Mouse (Mus musculus) left cerebral cortex, adult 18-20 months (tissue): Measurements from ENCODE around the gene Igsf8. TPM values are rescaled to one million over a fixed set of nuclear protein-coding genes. Genes with fewer than 3 reads are reported as not detected.
A peak's percentile ranks its signal among the peaks of the same experiment; 100 is the strongest.
"Not testable (repeated sequence)": the region's sequence is repeated elsewhere in the genome, so short reads cannot be mapped to it uniquely, and the experiment has no call there.

Experiments
- DNase-seq, 2 experiments: peaks; one replicate each; pipeline ENCODE4 v3.0.0; 2021 to 2022; ENCODE audit warnings: low spot score in 2 of 2, mixed read lengths in 1 of 2
- long read RNA-seq, 2 experiments: library from polyadenylated mRNA; stranded (forward); transcript quantifications; one replicate each; pipeline ENCODE4 v2.0.0; 2021
- total RNA-seq, 2 experiments: library from RNA; stranded (reverse); gene quantifications; 2 replicates each; pipeline ENCODE4 v1.2.3; 2021

Gene Igsf8
- 100 to 1,000 TPM; 278 to 283 TPM for total RNA-seq
- long read RNA-seq, experiment 1, transcript Igsf8-201 (7 exons, 2,278 nt): major isoform, 382 of 559 reads
- long read RNA-seq, experiment 1, partial matches to known transcripts: 105 of 559 reads
- long read RNA-seq, experiment 1, other reads (novel, unspliced or antisense): 72 of 559 reads
- long read RNA-seq, experiment 2, transcript Igsf8-201 (7 exons, 2,278 nt): major isoform, 317 of 447 reads
- long read RNA-seq, experiment 2, partial matches to known transcripts: 59 of 447 reads
- long read RNA-seq, experiment 2, other reads (novel, unspliced or antisense): 71 of 447 reads

DNA sequence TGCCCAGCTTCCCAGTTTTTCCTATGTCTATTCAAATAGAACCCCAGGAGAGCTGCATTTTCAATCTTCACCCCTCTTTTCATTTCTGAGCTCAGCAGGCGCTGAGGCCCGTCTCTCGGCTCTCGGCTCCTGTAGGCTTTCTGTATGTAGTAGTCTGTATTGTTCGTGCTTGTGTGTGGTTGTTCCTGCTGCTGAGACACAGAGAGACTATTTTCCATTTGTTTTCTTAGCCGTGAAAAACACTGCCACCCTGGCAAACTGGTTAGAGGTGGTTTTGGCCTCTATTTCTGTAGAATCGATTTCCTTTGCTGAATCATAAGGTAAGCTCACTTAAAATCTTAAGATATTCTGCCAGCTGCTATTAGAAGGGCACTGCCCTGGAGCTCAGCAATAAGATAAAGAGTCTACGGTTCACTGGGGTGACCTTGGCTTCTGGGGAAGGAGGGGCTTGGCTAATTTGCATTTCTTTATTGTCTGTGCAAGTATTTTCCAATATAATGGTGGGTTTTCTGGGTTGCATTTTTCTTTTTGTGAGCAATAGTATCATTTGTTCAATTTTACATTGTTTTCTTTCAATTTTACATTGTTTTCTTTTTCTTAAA is at the start of gene Igsf8:
Gene Igsf8, plus strand, starts transcription at position 165 of the 602 bp plus-strand sequence.
- no peak for DNase-seq

DNA sequence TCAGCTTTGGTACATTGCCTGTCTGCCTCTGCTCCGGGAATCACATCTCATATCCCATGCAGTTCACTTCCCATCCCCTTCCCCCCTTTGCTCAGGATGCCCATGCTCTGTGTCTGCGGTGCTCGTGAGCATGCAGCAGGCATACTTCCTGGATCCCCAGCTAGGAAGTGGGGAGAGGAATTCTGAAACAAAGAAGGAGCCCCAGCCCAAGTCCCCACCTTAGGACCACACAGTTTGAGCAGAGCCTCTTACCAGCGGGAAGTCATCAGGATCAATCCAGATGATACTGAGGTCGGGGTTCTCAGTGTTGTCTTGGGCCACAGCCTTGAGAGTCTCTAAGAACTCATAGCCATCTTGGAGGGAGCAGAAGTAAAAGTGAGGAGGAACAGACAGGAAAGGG is 48.7 kb upstream of the Igsf8 start:
- no peak for DNase-seq

- no peak for DNase-seq
Measured at GRCm38 (mm10) chr1:172213771-172214170, 47.7 kb upstream of the Igsf8 start.

DNA sequence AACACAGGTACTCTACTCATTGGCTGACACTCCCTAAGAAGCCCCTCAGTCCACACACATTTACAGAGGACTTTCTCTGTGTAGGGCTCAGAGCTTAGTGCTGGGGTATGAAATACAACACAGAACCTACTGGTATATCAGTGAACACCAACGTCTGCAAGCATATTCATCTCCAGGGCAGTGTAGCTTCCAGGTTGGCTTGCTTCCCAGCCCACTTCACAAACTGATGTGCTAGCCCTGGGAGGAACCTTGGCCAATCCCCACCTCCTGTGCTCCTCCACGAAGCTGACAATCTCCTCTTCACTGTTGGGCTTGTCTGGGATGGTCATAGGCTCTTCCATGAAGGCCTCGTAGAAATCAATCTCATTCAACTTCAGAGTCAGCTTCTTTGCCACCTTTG is 46.7 kb upstream of the Igsf8 start:
- DNase-seq: no peak

DNA sequence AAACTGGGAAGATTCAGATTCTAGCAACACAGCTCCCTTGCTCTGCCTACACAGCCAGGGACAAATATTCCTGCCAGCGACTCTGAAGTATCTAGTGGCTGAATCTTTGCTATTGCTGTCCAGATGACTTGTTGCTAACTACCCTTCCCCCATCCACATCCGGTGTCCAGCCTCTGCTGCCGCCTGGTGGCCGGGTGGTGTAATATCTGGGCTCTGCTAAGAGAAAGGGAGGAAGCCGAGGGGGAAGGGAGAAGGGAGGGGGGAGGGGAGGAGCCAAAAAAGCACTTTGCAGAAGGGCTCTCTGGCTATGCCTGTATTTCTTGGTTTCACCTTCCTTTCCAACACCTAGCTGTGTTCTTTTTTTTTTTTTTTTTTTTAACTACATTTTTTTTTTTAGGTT is 44.3 kb upstream of the Igsf8 start:
- peak; percentile 93 to 94 for DNase-seq

- DNase-seq: no peak
Measured at GRCm38 (mm10) chr1:172218164-172218910, 43.1 kb upstream of the Igsf8 start.

DNA sequence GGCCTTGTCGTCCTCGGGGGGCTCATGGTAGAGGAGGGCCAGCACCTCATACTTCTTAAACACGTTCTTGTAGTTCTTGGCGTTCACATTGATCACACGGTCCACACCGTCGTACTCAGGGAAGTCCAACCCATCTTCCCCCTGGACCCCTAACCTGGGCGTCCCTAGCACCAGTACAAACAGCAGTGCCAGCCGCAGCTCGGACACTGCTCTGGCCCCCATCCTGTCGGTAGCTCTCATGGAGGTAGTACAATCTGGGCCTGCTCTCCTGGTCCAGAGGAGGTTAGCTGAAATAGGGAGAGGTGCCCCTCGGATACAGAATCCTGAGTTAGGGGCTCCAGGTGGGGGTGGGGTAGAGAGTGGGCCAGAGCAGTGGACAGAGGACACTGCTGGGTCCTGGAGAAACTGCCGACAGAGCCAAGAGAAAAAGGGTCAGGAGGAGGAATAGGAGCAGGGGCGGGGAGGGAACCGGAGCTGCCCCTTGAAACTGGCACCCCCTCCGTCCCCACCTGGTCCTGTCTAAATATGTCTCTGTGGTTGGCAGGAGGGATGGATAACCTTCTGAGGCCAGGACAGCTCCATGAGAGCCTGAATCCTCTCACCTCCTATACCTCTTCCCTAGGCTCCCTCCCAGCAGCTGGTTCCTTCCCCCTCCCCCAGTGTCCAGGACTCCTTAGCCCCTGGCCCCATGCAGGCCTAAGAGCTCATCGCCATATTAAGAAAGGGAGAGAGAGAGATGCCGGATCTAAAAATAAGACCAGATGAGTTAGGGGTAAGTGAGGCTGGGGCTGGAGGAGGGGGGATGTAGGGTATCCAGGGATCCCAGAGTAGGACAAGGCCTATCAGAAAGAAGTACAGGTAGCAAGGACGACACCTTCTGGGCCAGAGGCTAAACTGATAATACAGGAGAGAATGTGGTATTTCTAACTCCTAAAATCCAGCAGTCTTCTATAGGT is 41.7 kb upstream of the Igsf8 start, which contains the start of gene Casq1:
Gene Casq1, minus strand, starts transcription at position 418 of the 956 bp plus-strand sequence.
- DNase-seq: no peak

DNA sequence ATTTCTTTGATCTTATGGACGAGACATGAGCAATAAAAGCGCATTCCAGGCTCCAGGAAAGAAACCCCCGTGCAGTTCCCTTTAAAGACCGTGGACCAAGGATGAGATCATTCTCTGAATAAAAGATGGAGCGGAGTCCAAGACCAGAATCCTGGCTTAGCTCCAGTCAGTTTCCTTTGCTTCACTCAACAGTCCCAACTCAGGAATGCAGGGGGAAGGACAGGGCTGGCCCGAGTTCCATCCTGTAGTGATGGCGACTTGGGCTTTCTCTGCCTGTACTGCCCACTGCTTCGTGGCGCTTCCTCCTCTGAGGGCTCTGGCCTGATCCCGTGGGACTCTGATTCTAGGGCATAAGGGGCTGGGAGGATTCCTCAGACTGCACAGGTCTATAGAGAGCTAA is 41.0 kb upstream of the Igsf8 start:
- no peak for DNase-seq

DNA sequence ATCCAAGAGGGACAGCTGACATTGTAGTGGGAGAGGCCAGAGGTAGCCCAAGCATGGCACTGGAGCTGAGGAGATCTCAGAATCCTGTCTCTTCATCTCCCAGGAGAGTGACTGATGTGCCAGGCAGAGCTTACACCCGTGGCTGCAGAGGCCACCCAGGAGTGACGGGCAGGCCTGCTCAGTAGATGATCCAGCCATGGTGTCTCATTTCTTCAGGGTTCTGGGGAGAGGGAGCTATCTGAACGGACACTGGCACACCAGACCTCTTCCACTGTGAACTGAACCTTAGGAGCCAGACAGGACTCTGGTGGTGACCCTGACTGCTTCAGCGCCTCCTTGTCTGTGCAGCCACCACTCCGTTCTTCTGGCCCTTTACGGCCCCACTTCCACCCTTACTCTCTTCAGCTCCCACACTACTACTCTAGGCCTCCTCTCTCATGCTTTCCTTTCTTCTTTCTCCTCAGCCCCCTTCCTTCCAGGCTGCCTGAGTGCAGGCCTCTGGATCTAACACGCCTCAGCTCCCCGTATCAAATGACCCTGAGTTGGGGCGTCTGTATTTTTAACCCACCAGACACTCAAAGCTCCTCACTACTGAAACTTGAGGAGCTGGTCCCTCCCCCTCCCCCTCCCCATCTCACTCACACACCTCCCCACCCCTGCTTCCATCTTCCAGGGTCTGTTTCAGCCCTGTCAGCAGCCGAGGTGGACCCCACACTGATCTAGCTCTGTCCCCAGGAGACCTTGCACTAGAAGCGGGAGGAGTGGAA is 40.0 kb upstream of the Igsf8 start:
- no peak for DNase-seq

DNA sequence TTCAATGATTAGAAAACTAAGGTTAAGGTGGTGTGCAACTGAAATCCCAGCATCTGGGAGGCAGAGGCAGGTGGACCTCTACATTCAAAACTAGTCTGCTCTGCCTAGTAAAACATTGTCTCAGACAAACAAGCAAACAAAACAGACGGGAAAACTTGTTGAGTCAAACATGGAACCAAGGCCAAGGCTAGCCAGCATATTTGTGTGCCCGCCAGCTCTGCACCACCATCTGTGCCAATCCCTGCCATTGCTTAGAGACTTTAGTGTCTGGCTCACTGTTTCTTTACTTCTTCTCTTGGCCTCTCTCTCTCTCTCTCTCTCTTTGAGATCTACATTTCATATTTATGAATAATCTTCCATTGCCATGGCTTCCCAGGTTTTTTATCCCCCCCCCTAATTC is 33.2 kb upstream of the Igsf8 start:
- DNase-seq: no peak

DNA sequence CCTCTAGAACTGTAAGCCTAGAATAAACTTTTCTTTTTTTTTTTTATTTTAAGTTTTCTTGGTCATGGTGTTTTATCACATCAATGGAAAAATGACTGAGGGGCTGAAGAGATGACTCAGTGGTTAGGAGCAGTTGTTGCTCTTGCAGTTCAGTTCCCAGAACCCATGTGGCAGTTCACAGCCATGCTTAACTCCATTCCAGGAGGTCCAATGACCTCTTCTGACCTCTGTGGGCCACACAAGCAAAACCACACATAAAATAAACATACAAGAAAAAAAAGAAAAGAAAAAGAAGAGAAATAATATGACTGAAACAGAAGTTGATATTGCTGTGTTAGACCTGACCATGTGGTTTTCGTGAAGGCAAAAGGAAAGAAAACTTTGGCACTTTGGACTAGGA is 32.2 kb upstream of the Igsf8 start:
- DNase-seq: no peak

DNA sequence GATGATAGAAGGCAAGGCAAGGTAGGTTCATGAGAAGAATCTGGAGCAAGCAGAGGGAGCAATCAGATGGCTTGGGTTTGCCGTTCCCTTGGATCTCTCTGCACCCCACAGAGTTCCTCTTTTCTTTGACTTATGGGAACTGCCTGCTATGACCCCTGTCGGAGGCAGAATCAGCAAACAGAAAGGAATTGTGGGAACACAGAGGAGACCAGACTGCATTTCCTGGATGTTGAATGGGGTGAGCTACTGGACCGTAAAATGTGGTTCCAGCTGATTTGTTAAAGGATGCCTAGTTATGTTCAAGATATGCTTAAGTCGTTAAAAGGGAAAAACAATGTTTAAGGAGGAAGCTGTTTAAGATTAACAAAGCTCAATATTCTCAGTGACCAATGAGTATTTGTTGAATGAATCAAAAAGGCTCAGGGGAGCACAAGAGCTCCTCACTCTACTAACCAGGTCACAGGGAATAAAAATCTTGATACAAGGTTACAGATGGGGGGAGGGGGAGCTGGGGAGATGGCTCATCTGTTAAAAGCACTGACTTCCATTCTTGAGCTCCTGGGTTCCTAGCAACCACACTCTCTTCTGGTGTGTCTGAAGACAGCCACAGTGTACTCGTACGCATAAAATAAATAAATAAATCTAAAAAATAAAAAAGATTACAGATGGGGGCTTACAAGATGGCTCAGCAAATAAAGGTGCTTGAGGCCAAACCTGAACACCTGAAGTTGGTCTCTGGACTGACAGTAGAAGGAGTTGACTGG is 20.3 kb upstream of the Igsf8 start:
- no peak for DNase-seq

DNA sequence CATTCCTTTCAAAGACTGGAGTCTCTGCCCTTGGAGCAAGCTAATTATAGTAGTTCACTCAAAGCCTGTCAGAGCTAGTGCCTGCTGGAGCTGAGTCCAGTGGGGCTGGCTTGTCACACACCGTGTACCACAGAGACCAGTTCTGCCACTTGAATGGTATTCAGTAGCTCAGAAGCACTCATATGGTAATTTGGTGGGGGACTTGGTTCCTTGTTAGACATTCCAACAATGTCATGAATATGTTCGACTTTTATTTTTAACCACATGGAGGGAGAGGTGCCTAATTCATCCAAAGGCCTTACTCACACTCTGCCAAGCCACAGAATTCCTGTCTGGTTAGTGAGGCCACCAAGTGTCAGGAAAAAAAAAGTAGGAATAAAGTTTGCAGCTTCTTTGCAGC is 19.0 kb upstream of the Igsf8 start:
- no peak for DNase-seq

GRCm38 (mm10) chr1:172243547-172244205 is 17.8 kb upstream of the Igsf8 start:
- DNase-seq: peak in 1 of 2 experiments; percentile 6

DNA sequence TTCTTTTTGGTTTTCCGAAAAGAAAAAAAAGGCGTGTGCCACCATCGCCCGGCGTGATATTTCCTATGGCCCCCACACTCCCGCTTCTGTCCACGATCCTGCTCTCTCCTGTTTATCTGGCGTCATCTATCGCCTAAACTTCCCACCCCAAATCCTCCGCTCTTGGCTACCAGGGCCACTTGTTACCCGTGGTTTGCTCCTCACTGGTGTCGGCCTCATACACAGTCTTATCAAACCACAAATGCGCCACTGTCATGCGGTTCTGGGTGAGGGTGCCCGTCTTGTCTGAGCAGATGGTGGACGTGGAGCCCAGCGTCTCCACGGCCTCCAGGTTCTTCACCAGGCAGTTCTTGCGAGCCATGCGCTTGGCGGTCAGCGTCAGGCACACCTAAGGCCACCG is 16.8 kb upstream of the Igsf8 start:
- not testable (repeated sequence) for DNase-seq

GRCm38 (mm10) chr1:172247216-172247615 is 14.2 kb upstream of the Igsf8 start:
- no peak for DNase-seq

- no peak for DNase-seq
Measured at GRCm38 (mm10) chr1:172247679-172248078, 13.8 kb upstream of the Igsf8 start.

DNA sequence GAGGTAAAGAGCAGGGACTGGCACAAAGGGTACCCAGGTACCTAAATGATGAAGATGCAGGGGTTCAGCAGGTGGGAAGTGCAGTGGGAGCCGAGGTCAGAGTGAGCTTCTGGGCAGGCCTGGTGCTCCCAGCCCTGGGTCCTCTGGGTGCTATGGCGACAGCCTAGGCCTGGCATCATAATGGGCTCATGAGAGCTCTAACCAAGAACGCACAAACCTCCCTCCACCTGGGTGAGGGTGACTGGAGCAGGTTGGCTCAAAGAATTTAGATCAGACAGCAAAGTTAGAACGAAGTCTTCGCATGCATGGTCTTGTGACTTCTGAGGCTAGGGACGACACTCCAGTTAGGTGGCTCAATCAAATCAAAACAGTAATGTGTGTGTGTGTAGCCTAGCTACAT is 3.1 kb upstream of the Igsf8 start, which contains the start of gene Atp1a4:
Gene Atp1a4, minus strand, starts transcription at position 101 of the 400 bp plus-strand sequence.
- DNase-seq: no peak

DNA sequence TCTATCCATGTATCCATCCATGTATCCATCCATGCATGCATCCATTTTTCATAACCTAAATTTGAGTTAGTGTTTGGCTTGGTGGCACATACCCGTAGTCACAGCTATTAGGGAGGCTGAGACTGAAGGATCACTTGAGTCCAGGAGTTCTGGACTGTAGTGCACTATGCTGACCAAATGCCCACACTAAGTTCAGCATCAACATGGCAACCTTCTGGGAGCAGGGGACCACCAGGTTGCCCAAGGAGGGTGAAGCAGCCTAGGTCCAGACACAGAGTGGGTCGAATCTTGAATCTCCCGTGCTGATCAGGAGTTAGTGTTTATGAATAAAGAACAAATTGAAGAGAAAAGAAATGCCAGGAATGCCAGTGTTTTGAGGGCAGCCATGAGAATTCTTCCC is 9.8 kb downstream of the Igsf8 start:
- DNase-seq: no peak
